ENCODE assay signal across 8 mouse cellular contexts in the genomic region with DNA sequence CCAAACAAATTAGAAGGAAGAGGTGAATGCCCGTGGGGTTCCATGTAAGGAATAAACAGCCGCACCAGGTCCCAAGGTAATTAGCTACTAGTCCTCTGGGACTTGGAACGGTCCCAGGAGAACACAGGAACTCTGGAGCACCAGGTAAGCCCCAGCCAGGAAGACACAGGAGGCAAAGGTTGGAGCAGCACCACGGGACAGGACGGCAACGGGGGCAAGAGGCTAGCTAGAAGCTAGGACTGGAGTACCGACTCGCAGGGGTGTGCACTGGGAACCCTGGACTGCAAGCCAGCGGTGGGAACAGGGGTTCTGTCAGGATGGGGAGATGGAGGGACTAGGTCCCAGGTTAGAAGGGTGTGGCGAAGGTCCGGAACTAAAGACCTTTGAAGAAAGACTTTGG. TPM values are rescaled to one million over a fixed set of nuclear protein-coding genes. Genes with fewer than 3 reads are reported as not detected.
DNase-seq lines count a peak whose midpoint lies in the region; ATAC-seq and TF ChIP-seq lines count a peak whose summit lies in the region.

No protein-coding gene starts in this region.

- peak overlapping the region; percentile 75 for H3K9ac ChIP-seq in ES-Bruce4 (ENCODE audit: low read depth, poor library complexity, severe bottlenecking)
- H3K9ac ChIP-seq in hindbrain, embryonic 13.5 days: peak overlapping the region; percentile 92
- H3K9ac ChIP-seq in liver, adult 2 months (ENCODE audit: low read depth, low read length): peak overlapping the region; percentile 98
- H3K9ac ChIP-seq in stomach, embryonic 14.5 days (replicated peaks; ENCODE audit: low read depth, low read length): peak overlapping the region; percentile 71

- H3K79me2 ChIP-seq in liver, adult 2 months (ENCODE audit: control insufficient read depth, insufficient read depth, low read length): peaks cover 22% of the 10 kb centered on the region

- no peak for TF ChIP-seq EP300 in ES-Bruce4 (IDR thresholded peaks at IDR 0.05; ENCODE audit: insufficient read depth, low read depth, low read length)

- no peak for TF ChIP-seq POLR2A in ES-Bruce4 (IDR thresholded peaks at IDR 0.05; ENCODE audit: insufficient read depth, low read length)
- TF ChIP-seq POLR2A in liver, adult 2 months (IDR thresholded peaks at IDR 0.05; ENCODE audit: extremely low read depth, insufficient read depth, low read length): no peak

- no peak for ATAC-seq in CD4-positive, CD25-positive, alpha-beta regulatory T cell, adult 4 months
- ATAC-seq in hindbrain, embryonic 13.5 days (ENCODE audit: low FRiP score): no peak; the same call in 1 of the 2 replicates
- ATAC-seq in stomach, embryonic 14.5 days (ENCODE audit: insufficient number of reproducible peaks, insufficient read depth, low FRiP score, low read depth): no peak

- H3K4me2 ChIP-seq in hindbrain, embryonic 13.5 days: peak overlapping the region; percentile 95
- H3K4me2 ChIP-seq in stomach, embryonic 14.5 days (replicated peaks; ENCODE audit: low read depth, low read length): peak overlapping the region; percentile 85

- H3K9me3 ChIP-seq in ES-Bruce4 (replicated peaks; ENCODE audit: control insufficient read depth, insufficient read depth, low read length, poor library complexity, severe bottlenecking): no peaks in the 10 kb centered on the region
- no peaks in the 10 kb centered on the region for H3K9me3 ChIP-seq in embryonic facial prominence, embryonic 10.5 days
- no peaks in the 10 kb centered on the region for H3K9me3 ChIP-seq in hindbrain, embryonic 13.5 days
- no peaks in the 10 kb centered on the region for H3K9me3 ChIP-seq in stomach, embryonic 14.5 days (ENCODE audit: control insufficient read depth, low read depth, low read length)

- peaks cover 2% of the 10 kb centered on the region for H3K4me1 ChIP-seq in ES-Bruce4 (ENCODE audit: control insufficient read depth, insufficient read depth, low read length)
- H3K4me1 ChIP-seq in embryonic facial prominence, embryonic 10.5 days: peaks cover 32% of the 10 kb centered on the region
- H3K4me1 ChIP-seq in hindbrain, embryonic 13.5 days (replicated peaks): peaks cover 46% of the 10 kb centered on the region
- peaks cover 12% of the 10 kb centered on the region for H3K4me1 ChIP-seq in liver, adult 2 months (ENCODE audit: control insufficient read depth, insufficient read depth, low read length)
- H3K4me1 ChIP-seq in stomach, embryonic 14.5 days (ENCODE audit: control insufficient read depth, insufficient read depth, low read length): peaks cover 8% of the 10 kb centered on the region; the same call in 1 of the 2 replicates

- 11% methylated on average over 11 of the region's 11 CpGs for WGBS in embryonic facial prominence, embryonic 10.5 days
- 11% methylated on average over 11 of the region's 11 CpGs for WGBS in hindbrain, embryonic 13.5 days
- 5% methylated on average over 11 of the region's 11 CpGs for WGBS in liver, adult 2 months
- WGBS in stomach, embryonic 14.5 days: 7% methylated on average over 11 of the region's 11 CpGs

- no peaks in the 10 kb centered on the region for H3K36me3 ChIP-seq in ES-Bruce4 (ENCODE audit: control insufficient read depth, insufficient read depth, low read length, poor library complexity, severe bottlenecking)
- H3K36me3 ChIP-seq in embryonic facial prominence, embryonic 10.5 days (replicated peaks): no peaks in the 10 kb centered on the region
- no peaks in the 10 kb centered on the region for H3K36me3 ChIP-seq in hindbrain, embryonic 13.5 days
- H3K36me3 ChIP-seq in liver, adult 2 months (ENCODE audit: control insufficient read depth, insufficient read depth, low read length): no peaks in the 10 kb centered on the region
- no peaks in the 10 kb centered on the region for H3K36me3 ChIP-seq in stomach, embryonic 14.5 days (ENCODE audit: control insufficient read depth, insufficient read depth, low read length)

- H3K4me3 ChIP-seq in ES-Bruce4 (ENCODE audit: low read depth, low read length): peak overlapping the region; percentile 98
- H3K4me3 ChIP-seq in embryonic facial prominence, embryonic 10.5 days: peak overlapping the region; percentile 89
- H3K4me3 ChIP-seq in hindbrain, embryonic 13.5 days: peak overlapping the region; percentile 83
- H3K4me3 ChIP-seq in liver, adult 2 months (ENCODE audit: insufficient read depth, low read depth, low read length): peak overlapping the region; percentile 96
- H3K4me3 ChIP-seq in stomach, embryonic 14.5 days (ENCODE audit: low read depth, low read length): peak overlapping the region; percentile 85

- TF ChIP-seq CTCF in ES-Bruce4 (IDR thresholded peaks at IDR 0.05; ENCODE audit: low read depth, low read length): no peak
- no peak for TF ChIP-seq CTCF in liver, adult 2 months (IDR thresholded peaks at IDR 0.05; ENCODE audit: low read depth, low read length)

- H3K27ac ChIP-seq in ES-Bruce4 (ENCODE audit: insufficient read depth, low read length): no peak overlapping the region
- H3K27ac ChIP-seq in embryonic facial prominence, embryonic 10.5 days (replicated peaks): peak overlapping the region; percentile 89
- H3K27ac ChIP-seq in hindbrain, embryonic 13.5 days: no peak overlapping the region
- peak overlapping the region; percentile 64 for H3K27ac ChIP-seq in liver, adult 2 months (replicated peaks; ENCODE audit: insufficient read depth, low read depth, low read length)
- H3K27ac ChIP-seq in stomach, embryonic 14.5 days (ENCODE audit: low read length): no peak overlapping the region

- DNase-seq in CD4-positive, CD25-positive, alpha-beta regulatory T cell, adult 2 months (ENCODE audit: low read depth, low spot score): peak; percentile 10
- peak; percentile 21 for DNase-seq in embryonic facial prominence, embryonic 10.5 days (ENCODE audit: low spot score)
- DNase-seq in liver, adult 2 months (ENCODE audit: extremely low read depth, low read depth, low spot score): peak; percentile 68
- DNase-seq in ovary, postnatal 36 days (ENCODE audit: low spot score): no peak

- no peaks in the 10 kb centered on the region for H3K27me3 ChIP-seq in ES-Bruce4 (ENCODE audit: control insufficient read depth, insufficient read depth, low read length, poor library complexity, severe bottlenecking)
- H3K27me3 ChIP-seq in embryonic facial prominence, embryonic 10.5 days (replicated peaks; ENCODE audit: low read depth, poor library complexity, severe bottlenecking): no peaks in the 10 kb centered on the region
- no peaks in the 10 kb centered on the region for H3K27me3 ChIP-seq in hindbrain, embryonic 13.5 days
- no peaks in the 10 kb centered on the region for H3K27me3 ChIP-seq in liver, adult 2 months (ENCODE audit: control insufficient read depth, insufficient read depth, low read length)
- H3K27me3 ChIP-seq in stomach, embryonic 14.5 days (ENCODE audit: control insufficient read depth, insufficient read depth, low read length): no peaks in the 10 kb centered on the region

RNA-seq across cellular contexts. Expression of gene Mrpl44, which starts 15.2 kb away (rescaled TPM):
- polyA plus RNA-seq in CD4-positive, CD25-positive, alpha-beta regulatory T cell, adult 4 months (2017; shearing (Covaris generic)): 10 to 100 TPM; 53.9 to 63.6 TPM
- 36.2 and 41.4 TPM in 2 replicates for polyA plus RNA-seq in ES-Bruce4 (2011; ENCODE audit: insufficient read depth, insufficient read length, low read depth, missing spikeins)
- 60.6 and 61.1 TPM in 2 replicates for polyA plus RNA-seq in embryonic facial prominence, embryonic 10.5 days (2016; fragmentation: Nextera tagmentation; extraction: Ambion mirVana)
- polyA plus RNA-seq in hindbrain, embryonic 13.5 days (2015; fragmentation: Nextera tagmentation; extraction: Ambion mirVana): 46.2 and 47.9 TPM in 2 replicates
- 22.7 and 23.0 TPM in 2 replicates for total RNA-seq in liver, adult 2 months (2014; rRNA removed)
- 8.0 and 9.2 TPM in 2 replicates for polyA plus RNA-seq in liver, adult 2 months (2012; rRNA removed)
- polyA plus RNA-seq in stomach, embryonic 14.5 days (2014; fragmentation: Nextera tagmentation; extraction: Ambion mirVana): 47.2 and 48.5 TPM in 2 replicates

RNA-seq across cellular contexts. Expression of gene Wdfy1, which starts 15.3 kb away (rescaled TPM):
- polyA plus RNA-seq in CD4-positive, CD25-positive, alpha-beta regulatory T cell, adult 4 months (2017; shearing (Covaris generic)): 10 to 100 TPM; 26.5 to 28.1 TPM
- polyA plus RNA-seq in ES-Bruce4 (2011; ENCODE audit: insufficient read depth, insufficient read length, low read depth, missing spikeins): 23.0 and 25.9 TPM in 2 replicates
- 32.4 and 34.4 TPM in 2 replicates for polyA plus RNA-seq in embryonic facial prominence, embryonic 10.5 days (2016; fragmentation: Nextera tagmentation; extraction: Ambion mirVana)
- polyA plus RNA-seq in hindbrain, embryonic 13.5 days (2015; fragmentation: Nextera tagmentation; extraction: Ambion mirVana): 112 and 116 TPM in 2 replicates
- total RNA-seq in liver, adult 2 months (2014; rRNA removed): 31.0 and 31.8 TPM in 2 replicates
- polyA plus RNA-seq in liver, adult 2 months (2012; rRNA removed): 17.3 and 19.8 TPM in 2 replicates
- polyA plus RNA-seq in stomach, embryonic 14.5 days (2014; fragmentation: Nextera tagmentation; extraction: Ambion mirVana): 39.7 and 40.5 TPM in 2 replicates

Comparison
In these comparisons a context has a peak if more than half of its experiments do, and no peak if none do; other contexts are left out.
1. H3K27ac ChIP-seq: peak in embryonic facial prominence, embryonic 10.5 days (single experiment) and liver, adult 2 months (single experiment); none in ES-Bruce4 (single experiment), hindbrain, embryonic 13.5 days (single experiment) and stomach, embryonic 14.5 days (single experiment).
2. Peak in every context shown above with its lines, with median percentiles within 50 percentile points of each other: H3K4me3 ChIP-seq and H3K9ac ChIP-seq.